Mouse (Mus musculus) megakaryocyte, embryonic 14.5 days (primary cell): Measurements from ENCODE around the gene Kcnj2. TPM values are rescaled to one million over a fixed set of nuclear protein-coding genes. Genes with fewer than 3 reads are reported as not detected.

ENCODE experiments used
- H3K27me3 ChIP-seq: replicated peaks from 2 replicates; pipeline ENCODE3; 2012; ENCODE audit warnings: inconsistent platforms
- H3K36me3 ChIP-seq: replicated peaks from 2 replicates; pipeline ENCODE3; 2012; ENCODE audit warnings: low read length, inconsistent platforms, mixed read lengths
- H3K4me1 ChIP-seq: 2 replicates; pipeline ENCODE4 v1.6.1; 2012; ENCODE audit warnings: inconsistent platforms
- H3K4me3 ChIP-seq: replicated peaks from 2 replicates; pipeline ENCODE3; 2012; ENCODE audit warnings: moderate library complexity, mild to moderate bottlenecking, inconsistent platforms
- H3K9me3 ChIP-seq: 2 replicates; pipeline ENCODE4 v1.6.1; 2012; ENCODE audit warnings: inconsistent platforms
- FLI1 ChIP-seq: IDR thresholded peaks from 2 replicates; pipeline ENCODE4 v1.6.1; 2012; ENCODE audit warnings: low read length, inconsistent platforms, mixed read lengths
- GATA1 ChIP-seq: IDR thresholded peaks from 3 replicates; pipeline ENCODE4 v1.6.1; 2012; ENCODE audit warnings: mixed read lengths, low read length, inconsistent platforms, borderline replicate concordance
- polyA plus RNA-seq: library from polyadenylated mRNA; stranded (reverse); fragments of >175 nt; gene quantifications from 2 replicates; pipeline ENCODE4 v1.2.3, GENCODE M21; 2012; ENCODE audit warnings: low replicate concordance; ENCODE audit not compliant: insufficient read depth

Kcnj2 gene
- polyA plus RNA-seq, 1 experiment: 0.04 TPM

DNA sequence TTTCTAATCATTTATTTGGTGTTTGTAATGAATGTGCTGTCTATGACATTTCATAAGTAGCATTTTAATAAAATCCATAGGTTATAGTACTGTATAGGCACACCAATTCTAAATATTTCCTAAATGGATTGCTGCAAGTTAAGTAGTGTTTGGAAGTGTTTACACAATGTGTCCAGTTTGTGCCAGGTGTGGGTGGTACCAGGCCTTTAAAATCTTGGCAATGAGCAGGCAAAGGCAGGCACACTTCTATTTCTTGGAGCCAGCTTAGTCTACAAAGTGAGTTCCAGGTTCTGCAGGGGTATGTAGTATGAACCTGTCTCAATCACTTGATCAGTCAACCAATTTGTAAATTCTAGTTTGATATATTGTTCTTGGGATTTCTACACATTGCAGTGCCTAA is 22.3 kb downstream of the Kcnj2 start:
- no peaks in the 10 kb centered on the region for H3K27me3 ChIP-seq
- no peaks in the 10 kb centered on the region for H3K4me1 ChIP-seq
- H3K4me3 ChIP-seq: no peak overlapping the region
- no peaks in the 10 kb centered on the region for H3K36me3 ChIP-seq
- TF ChIP-seq FLI1: no peak
- TF ChIP-seq GATA1: no peak
- H3K9me3 ChIP-seq: no peaks in the 10 kb centered on the region

DNA sequence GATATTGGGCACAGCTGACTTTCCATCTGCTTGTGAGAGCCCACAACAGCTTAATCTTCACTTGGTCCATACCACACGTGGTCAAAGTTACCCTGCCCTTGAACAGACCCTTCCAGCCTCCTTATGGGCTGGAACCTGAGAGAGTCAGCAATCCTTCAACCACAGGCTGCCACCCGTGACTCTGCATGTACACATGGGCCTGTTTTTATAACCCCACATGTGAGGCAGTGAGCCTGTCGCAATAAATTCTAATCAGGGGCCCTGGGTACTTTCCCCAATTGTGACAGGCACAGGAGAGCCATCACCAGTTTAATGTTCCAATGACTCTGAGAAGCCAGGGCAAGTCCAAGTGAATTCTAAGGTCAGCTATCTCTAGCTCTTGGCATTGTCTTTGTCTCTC is 22.8 kb downstream of the Kcnj2 start:
- Histone ChIP-seq H3K27me3 (no peaks in the 10 kb centered on the region), H3K4me3 (no peak overlapping the region), H3K4me1 (no peaks in the 10 kb centered on the region), H3K36me3 (no peaks in the 10 kb centered on the region), H3K9me3 (0 out of 2 replicates have a peak, but pooled peaks cover under 1% of the 10 kb centered on the region)
- no peak for TF ChIP-seq GATA1
- no peak for TF ChIP-seq FLI1

DNA sequence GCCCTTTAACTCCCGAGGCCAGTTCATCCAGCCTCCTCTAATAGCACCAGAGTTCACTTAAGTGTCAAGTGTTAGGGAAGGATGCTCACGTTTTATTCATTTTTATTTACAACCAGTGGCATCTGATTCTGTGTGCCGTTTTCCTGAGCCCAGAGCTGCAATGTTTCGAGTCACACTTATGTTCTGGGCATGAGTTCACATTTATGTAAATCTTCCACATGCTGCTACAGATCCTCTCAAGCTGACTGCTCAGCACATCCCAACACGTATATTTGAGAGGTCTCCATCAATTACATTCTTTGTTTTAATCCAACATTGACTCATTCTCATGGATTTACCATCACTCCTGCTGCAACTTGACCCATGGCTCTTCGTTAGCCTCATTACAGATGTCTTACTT is 25.2 kb downstream of the Kcnj2 start:
- H3K27me3 ChIP-seq: no peaks in the 10 kb centered on the region
- no peak for TF ChIP-seq FLI1
- no peak for TF ChIP-seq GATA1
- 0 out of 2 replicates have a peak, but pooled peaks cover 3% of the 10 kb centered on the region for H3K9me3 ChIP-seq
- no peaks in the 10 kb centered on the region for H3K4me1 ChIP-seq
- no peaks in the 10 kb centered on the region for H3K36me3 ChIP-seq
- no peak overlapping the region for H3K4me3 ChIP-seq

DNA sequence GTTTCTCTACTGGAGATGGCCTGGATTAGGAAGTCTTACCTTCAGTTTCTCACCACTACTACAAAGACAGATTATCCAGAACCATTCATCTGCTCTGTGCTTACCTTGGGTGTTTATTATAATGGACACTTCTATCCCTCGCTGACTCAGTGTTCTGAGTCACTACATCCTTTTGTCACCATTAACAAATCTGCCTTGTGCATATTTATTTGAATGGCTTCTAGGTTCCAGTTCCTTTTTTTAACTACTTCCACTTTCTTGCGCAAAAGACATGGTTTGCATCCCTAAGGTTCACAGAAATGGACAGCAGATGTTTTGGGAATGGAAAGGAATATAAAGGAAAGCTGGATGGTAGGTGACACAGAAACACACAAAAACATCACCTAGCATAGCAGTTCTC is 27.0 kb downstream of the Kcnj2 start:
- H3K27me3 ChIP-seq: no peaks in the 10 kb centered on the region
- H3K9me3 ChIP-seq: 0 out of 2 replicates have a peak, but pooled peaks cover 3% of the 10 kb centered on the region
- no peak for TF ChIP-seq FLI1
- no peak for TF ChIP-seq GATA1
- H3K36me3 ChIP-seq: no peaks in the 10 kb centered on the region
- no peak overlapping the region for H3K4me3 ChIP-seq
- H3K4me1 ChIP-seq: no peaks in the 10 kb centered on the region

DNA sequence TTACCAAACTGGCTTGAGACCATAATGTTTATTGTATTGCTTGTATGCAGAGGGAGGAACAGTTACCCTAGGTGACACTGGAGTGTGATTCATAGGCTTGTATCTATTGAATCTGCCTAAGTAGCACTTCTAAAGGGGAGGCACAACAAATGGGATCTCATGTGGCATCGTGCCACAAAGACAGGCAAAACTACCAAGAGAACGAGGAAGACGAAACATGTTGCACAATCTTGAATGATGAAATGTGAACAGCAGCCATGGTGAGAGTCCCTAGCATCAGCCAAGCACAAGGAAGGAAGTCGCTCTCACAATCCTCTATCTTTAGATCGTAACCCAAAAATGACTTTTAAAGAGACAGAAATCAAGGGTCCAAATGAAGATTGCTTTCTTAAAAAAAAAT is 30.6 kb downstream of the Kcnj2 start:
- Histone ChIP-seq H3K9me3 (0 out of 2 replicates have a peak, but pooled peaks cover 3% of the 10 kb centered on the region), H3K4me1 (no peaks in the 10 kb centered on the region), H3K4me3 (no peak overlapping the region), H3K27me3 (no peaks in the 10 kb centered on the region), H3K36me3 (no peaks in the 10 kb centered on the region)
- no peak for TF ChIP-seq GATA1
- no peak for TF ChIP-seq FLI1

DNA sequence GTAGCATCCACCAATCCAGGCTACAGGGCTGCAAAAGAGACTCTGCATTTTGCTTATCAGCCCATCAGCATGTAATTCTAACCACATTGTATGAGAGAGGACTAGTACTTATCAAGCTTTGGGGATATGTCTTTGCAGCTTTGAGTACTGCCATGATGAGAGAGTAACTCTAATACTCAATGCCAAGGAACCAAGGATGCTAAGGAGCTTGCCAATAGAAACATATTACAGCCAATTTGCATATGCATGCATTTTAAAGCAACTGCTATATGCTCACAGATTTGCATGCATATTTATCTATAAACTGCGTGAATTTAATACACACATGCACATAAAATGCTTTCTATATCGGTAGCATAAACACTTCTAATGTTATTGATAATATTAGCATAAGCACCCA is 34.2 kb downstream of the Kcnj2 start:
- no peak for TF ChIP-seq GATA1
- TF ChIP-seq FLI1: no peak
- Histone ChIP-seq H3K4me1 (no peaks in the 10 kb centered on the region), H3K27me3 (no peaks in the 10 kb centered on the region), H3K36me3 (no peaks in the 10 kb centered on the region), H3K9me3 (no peaks in the 10 kb centered on the region), H3K4me3 (no peak overlapping the region)

DNA sequence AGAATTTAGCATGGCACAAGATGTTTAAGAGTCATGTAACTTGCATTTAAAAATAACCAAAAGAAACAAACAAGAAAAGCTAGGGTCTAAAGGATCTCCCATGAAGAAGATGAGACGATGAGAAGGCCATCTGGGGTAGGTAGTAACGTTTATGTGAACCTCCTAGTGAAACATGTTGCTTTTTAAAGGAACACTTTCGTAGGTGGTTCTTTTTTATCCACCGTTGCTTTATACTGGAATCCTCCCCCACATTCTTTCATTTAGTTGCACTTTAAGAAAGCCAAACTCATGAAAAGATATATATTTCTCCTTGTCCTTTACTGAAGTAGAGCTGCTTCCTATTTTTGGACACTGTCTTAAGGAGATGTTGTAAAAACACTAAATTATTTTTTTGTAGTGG is 34.7 kb downstream of the Kcnj2 start:
- Histone ChIP-seq H3K27me3 (no peaks in the 10 kb centered on the region), H3K4me3 (no peak overlapping the region), H3K36me3 (no peaks in the 10 kb centered on the region)

DNA sequence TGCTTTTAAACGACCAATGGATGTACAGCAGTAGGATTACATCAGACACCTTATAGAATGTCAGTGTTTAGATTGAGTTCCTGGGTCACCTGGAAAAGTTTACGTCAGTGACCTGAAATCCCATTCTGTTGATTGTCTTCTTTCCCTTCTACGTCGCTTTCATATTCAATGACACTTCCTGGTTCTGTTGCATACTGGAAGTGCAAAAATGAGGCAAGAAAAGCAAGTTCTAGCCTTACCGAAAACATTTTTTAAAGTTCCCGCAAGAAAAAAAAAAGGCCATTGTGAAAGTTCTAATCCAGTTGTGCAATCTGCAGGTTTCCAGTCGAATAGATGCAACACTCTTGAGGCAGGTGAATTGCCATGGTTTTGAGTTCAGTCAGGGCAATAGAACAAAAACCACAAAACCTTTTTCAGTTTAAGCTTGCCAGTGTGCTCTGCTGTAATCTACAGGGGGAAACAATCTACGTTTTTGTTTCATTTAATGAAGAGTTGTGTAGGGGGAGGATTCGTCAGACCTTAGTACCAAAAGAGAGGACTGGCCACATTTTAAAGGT is 35.7 kb downstream of the Kcnj2 start:
- Histone ChIP-seq H3K27me3 (no peaks in the 10 kb centered on the region), H3K36me3 (no peaks in the 10 kb centered on the region), H3K4me3 (no peak overlapping the region), H3K9me3 (no peaks in the 10 kb centered on the region), H3K4me1 (no peaks in the 10 kb centered on the region)
- TF ChIP-seq GATA1 (no peak), FLI1 (no peak)

More for the DNA sequence above, 34.7 kb downstream of the Kcnj2 start:
- no peaks in the 10 kb centered on the region for H3K9me3 ChIP-seq
- no peak for TF ChIP-seq FLI1
- TF ChIP-seq GATA1: no peak
- no peaks in the 10 kb centered on the region for H3K4me1 ChIP-seq

DNA sequence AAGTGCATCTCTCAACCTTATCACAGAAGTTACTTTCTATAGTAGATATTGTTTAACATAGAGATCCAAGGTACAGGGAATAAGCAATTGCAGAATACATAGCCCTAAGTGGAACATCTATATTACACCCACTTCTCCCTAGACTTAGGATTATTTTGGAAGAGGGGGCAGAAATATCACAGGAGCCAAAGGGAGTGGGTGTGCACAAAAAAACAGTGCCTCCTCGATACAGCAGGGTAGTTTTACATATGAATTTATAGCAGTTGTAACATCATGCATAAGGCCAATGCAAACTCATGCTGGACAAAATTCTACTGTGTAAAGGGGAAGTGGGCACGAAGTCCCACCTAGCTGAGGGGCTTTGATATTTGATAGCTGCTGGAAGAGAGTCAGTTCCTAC is 38.5 kb downstream of the Kcnj2 start:
- no peaks in the 10 kb centered on the region for H3K4me1 ChIP-seq
- H3K4me3 ChIP-seq: no peak overlapping the region
- no peaks in the 10 kb centered on the region for H3K36me3 ChIP-seq
- TF ChIP-seq FLI1 (no peak), GATA1 (no peak)
- H3K9me3 ChIP-seq: no peaks in the 10 kb centered on the region
- no peaks in the 10 kb centered on the region for H3K27me3 ChIP-seq

DNA sequence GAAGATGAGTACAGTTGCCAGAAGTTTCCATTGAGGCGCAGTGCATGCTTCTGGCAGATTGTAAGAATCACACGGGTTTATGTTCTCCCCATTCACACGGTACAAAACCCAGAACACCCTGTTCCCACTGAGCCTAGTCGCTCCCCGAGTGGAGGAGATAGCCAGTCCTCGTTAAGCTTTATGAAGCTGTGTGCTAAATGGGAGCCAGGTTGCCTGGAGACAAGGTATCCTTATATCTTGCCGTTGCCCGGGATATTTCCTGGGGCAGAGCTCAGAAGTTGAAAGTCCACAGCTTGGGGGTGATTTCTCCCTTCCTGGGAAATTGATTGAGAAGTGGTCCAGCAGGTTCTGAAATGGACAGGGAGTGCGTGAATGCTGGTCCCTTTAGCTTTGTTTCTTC is 42.2 kb downstream of the Kcnj2 start:
- Histone ChIP-seq H3K27me3 (no peaks in the 10 kb centered on the region), H3K9me3 (no peaks in the 10 kb centered on the region), H3K4me3 (no peak overlapping the region), H3K4me1 (no peaks in the 10 kb centered on the region), H3K36me3 (no peaks in the 10 kb centered on the region)
- TF ChIP-seq FLI1 (no peak), GATA1 (no peak)

DNA sequence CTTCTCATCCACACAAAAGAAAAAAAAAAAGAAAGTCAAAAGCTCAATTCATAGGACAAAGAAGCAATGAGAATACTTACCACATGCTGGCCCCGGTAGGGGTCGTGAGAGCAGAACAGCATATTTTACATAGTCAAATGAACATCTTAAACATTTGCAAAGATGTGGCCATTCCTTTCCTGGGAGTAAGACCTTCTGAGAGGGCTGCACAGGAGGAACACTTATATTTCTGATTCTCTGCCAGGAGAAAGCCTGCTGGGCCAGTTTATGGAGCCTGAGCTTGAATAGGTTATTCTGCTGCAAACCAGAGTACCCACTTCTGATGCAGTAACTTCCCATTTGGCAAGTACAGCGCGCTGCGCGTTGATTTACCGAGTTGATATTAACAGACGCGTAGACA is 55.5 kb downstream of the Kcnj2 start:
- Histone ChIP-seq H3K36me3 (no peaks in the 10 kb centered on the region), H3K9me3 (no peaks in the 10 kb centered on the region), H3K4me3 (no peak overlapping the region), H3K27me3 (no peaks in the 10 kb centered on the region), H3K4me1 (no peaks in the 10 kb centered on the region)
- no peak for TF ChIP-seq FLI1
- no peak for TF ChIP-seq GATA1
